Mouse (Mus musculus): ENCODE data around the gene Pde7b.

- TF ChIP-seq CTCF (conservative IDR thresholded peaks at IDR 0.05; ENCODE audit: insufficient read depth, insufficient read length, low read depth, low read length) (no peak), POLR2A (IDR thresholded peaks at IDR 0.05; ENCODE audit: low read depth, low read length) (no peak)
Observed at GRCm38 (mm10) chr10:20531921-20532320, 193.0 kb downstream of the Pde7b start.
